Mouse (Mus musculus): Measurements from ENCODE around the gene Med6. TPM values are rescaled to one million over a fixed set of nuclear protein-coding genes. Genes with fewer than 3 reads are reported as not detected.

Gene Med6
- polyA plus RNA-seq (2012; rRNA removed) = 38.3 and 41.3 TPM in 2 replicates

GRCm38 (mm10) chr12:81594902-81595671, at the start of gene Med6:
TSS of gene Med6 (minus strand) at chr12:81595008.

DNA sequence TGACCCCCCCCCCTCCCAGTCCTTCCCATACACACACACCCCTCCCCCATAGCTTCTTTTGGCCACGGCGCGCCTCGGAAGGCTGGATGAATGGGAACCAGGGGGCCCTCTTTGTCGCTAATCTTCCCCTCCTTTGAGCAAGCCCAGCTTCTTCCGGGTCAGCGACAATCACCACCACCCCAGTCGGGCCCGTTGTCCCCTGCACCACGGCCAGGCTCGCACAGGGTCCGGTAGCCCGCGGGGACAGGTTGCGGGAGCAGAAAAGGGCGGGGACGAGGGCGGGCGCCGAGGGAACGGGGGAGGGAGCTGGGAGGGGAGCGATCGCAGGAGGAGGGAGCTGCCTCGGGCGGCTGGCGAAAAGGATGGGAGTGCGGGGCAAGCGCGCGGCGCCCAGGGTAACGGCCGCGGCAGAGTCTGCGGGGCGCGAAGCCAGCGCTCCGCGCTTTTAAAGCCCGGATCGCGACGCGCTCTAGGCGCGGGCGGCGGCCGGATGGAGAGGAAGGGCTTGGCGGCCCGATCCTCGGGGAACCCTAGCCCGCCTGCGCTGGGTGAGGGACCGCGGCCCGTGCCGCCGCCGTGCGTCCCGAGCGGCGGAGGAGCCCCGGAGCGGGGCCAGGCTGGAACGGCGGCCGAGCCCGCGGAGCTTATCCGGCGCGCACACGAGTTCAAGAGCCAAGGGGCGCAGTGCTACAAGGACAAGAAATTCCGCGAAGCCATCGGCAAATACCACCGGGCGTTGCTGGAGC, 36.3 kb upstream of the Med6 start, which contains the start of gene Ttc9:
Gene Ttc9, plus strand, starts transcription at position 335 of the 746 bp plus-strand sequence.

GRCm38 (mm10) chr12:81568374-81568773, 26.4 kb downstream of the Med6 start, which contains the start of gene Adam21:
TSS of gene Adam21 (minus strand) at chr12:81568474.

GRCm38 (mm10) chr12:81532316-81533028, 62.3 kb downstream of the Med6 start, which contains the start of the genes Gm20498 and Synj2bp:
TSS of gene Gm20498 (minus strand) at chr12:81532905.
TSS of gene Synj2bp (minus strand) at chr12:81532911.

Other genes with a start within 250 kb of the Med6 start
- gene Gm4787, start 215.5 kb downstream of the Med6 start, polyA plus RNA-seq (2012; rRNA removed) = 0.84 and 0.91 TPM in 2 replicates
- 0.97 and 1.2 TPM in 2 replicates for gene Adam4, start 173.1 kb downstream of the Med6 start, polyA plus RNA-seq (2012; rRNA removed)
- 69.7 and 86.2 TPM in 2 replicates for gene Cox16, start 109.9 kb downstream of the Med6 start, polyA plus RNA-seq (2012; rRNA removed)
- 21.8 and 24.0 TPM in 2 replicates for gene Gm20498, start 62.1 kb downstream of the Med6 start, polyA plus RNA-seq (2012; rRNA removed)
- 19.2 and 20.2 TPM in 2 replicates for gene Synj2bp, start 62.1 kb downstream of the Med6 start, polyA plus RNA-seq (2012; rRNA removed)
- gene Adam21, start 26.5 kb downstream of the Med6 start, polyA plus RNA-seq (2012; rRNA removed) = 0.35 and 0.47 TPM in 2 replicates
- 30.9 and 31.2 TPM in 2 replicates for gene Ttc9, start 36.2 kb upstream of the Med6 start, polyA plus RNA-seq (2012; rRNA removed)
- gene Map3k9, start 186.2 kb upstream of the Med6 start, polyA plus RNA-seq (2012; rRNA removed) = 13.2 and 16.5 TPM in 2 replicates

All from central nervous system, embryonic 18 days (tissue).